Mouse (Mus musculus) small intestine, adult 2 months (tissue): ENCODE results near the gene Eml3.

Experiments used
- CTCF ChIP-seq: fragments of 200-500 bp; IDR thresholded peaks from 2 replicates; pipeline ENCODE4 v1.5.1; 2012; ENCODE audit warnings: low read depth, mild to moderate bottlenecking, control low read depth, inconsistent platforms, low read length, moderate library complexity, mixed read lengths; ENCODE audit not compliant: insufficient replicate concordance, insufficient read length; ENCODE audit errors: extremely low read depth
- POLR2A ChIP-seq: fragments of 200-500 bp; IDR thresholded peaks from 2 replicates; pipeline ENCODE4 v1.6.1; 2012; ENCODE audit warnings: low read depth, mild to moderate bottlenecking, control low read depth, inconsistent platforms, low read length, moderate library complexity

DNA sequence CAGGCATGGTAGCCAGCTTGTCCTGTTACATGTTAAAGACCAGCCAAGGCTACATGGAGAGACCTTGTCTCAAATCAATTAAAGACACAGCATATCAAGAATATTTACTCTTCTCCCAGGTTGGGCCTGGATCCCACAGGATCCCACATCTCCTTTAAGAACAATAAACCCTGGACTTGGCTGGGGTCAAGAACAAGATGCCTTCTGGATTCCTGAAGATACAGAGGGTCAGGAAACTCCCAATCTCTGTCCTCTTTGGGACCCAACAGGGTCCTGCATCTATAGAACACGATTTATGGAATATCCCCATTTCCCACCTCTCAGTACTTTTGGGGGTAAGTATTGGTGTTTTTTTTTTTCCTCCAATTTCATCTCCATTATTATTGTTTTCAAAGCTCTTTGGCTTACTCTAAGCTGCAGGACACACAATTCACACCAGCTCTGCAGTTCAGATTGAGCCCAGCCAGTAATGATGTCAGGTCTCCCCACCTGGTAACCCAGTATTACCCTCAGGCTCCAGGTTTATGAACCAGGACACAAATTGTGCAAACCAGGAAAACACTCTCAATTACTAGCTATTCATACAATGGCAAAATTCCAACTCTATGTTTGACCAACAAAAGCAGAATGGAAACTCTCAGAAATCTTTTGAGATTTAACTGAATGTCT is 42.3 kb upstream of the Eml3 start:
- TF ChIP-seq CTCF: no peak
- TF ChIP-seq POLR2A: no peak
